Mouse (Mus musculus) myocyte (in vitro differentiated cells): ENCODE results near the gene Cfap100. TPM values are rescaled to one million over a fixed set of nuclear protein-coding genes. Genes with fewer than 3 reads are reported as not detected.

Experiments used
- H3K27me3 ChIP-seq: one replicate; pipeline ENCODE4 v1.6.1; 2011; ENCODE audit not compliant: control insufficient read depth, insufficient read depth, insufficient read length
- H3K36me3 ChIP-seq: one replicate; pipeline ENCODE4 v1.6.1; 2011; ENCODE audit not compliant: control insufficient read depth, insufficient read depth
- H3K4me2 ChIP-seq: one replicate; pipeline ENCODE4 v1.6.1; 2011; ENCODE audit warnings: low read depth, control low read depth
- H3K4me3 ChIP-seq: one replicate; pipeline ENCODE4 v1.5.1; 2011; ENCODE audit warnings: mild to moderate bottlenecking, control low read depth, moderate library complexity
- H3K79me2 ChIP-seq: one replicate; pipeline ENCODE4 v1.6.1; 2011; ENCODE audit not compliant: control insufficient read depth, insufficient read depth
- H3ac ChIP-seq: one replicate; pipeline ENCODE4 v1.6.1; 2011; ENCODE audit not compliant: control insufficient read depth, insufficient read length
- CEBPB ChIP-seq: IDR thresholded peaks from 2 replicates; pipeline ENCODE4 v1.6.1; 2011; ENCODE audit warnings: mild to moderate bottlenecking, moderate library complexity; ENCODE audit not compliant: poor library complexity, insufficient read depth, severe bottlenecking
- E2F4 ChIP-seq: IDR thresholded peaks from one replicate; pipeline ENCODE4 v1.6.1; 2011; ENCODE audit warnings: mild to moderate bottlenecking, control low read depth, moderate library complexity; ENCODE audit not compliant: insufficient read depth
- MAX ChIP-seq: IDR thresholded peaks from one replicate; pipeline ENCODE4 v1.6.1; 2011; ENCODE audit warnings: low read depth, mild to moderate bottlenecking, control low read depth
- MYOD1 ChIP-seq, 3 experiments: IDR thresholded peaks; one replicate each; pipeline ENCODE4 v1.6.1; 2011; ENCODE audit warnings: control low read depth in 2 of 3, low read depth in 2 of 3, mild to moderate bottlenecking in 2 of 3, moderate library complexity in 1 of 3; ENCODE audit not compliant: insufficient read length in 2 of 3, control insufficient read depth in 1 of 3
- MYOG ChIP-seq, 3 experiments: IDR thresholded peaks; one replicate each; pipeline ENCODE4 v1.6.1; 2011; ENCODE audit warnings: control low read depth in 2 of 3, low read depth in 2 of 3, mild to moderate bottlenecking in 2 of 3; ENCODE audit not compliant: insufficient read length in 2 of 3, control insufficient read depth in 1 of 3, insufficient read depth in 1 of 3
- POLR2A ChIP-seq: IDR thresholded peaks from one replicate; pipeline ENCODE4 v1.6.1; 2011; ENCODE audit warnings: low read depth, mild to moderate bottlenecking, control low read depth, moderate library complexity; ENCODE audit not compliant: insufficient read length
- POLR2AphosphoS2 ChIP-seq: IDR thresholded peaks from one replicate; pipeline ENCODE4 v1.6.1; 2011; ENCODE audit warnings: low read depth, control low read depth; ENCODE audit not compliant: insufficient read length
- REST ChIP-seq: IDR thresholded peaks from one replicate; pipeline ENCODE4 v1.6.1; 2011; ENCODE audit warnings: mild to moderate bottlenecking, control low read depth, moderate library complexity; ENCODE audit not compliant: insufficient read depth, insufficient read length
- SRF ChIP-seq: IDR thresholded peaks from one replicate; pipeline ENCODE4 v1.6.1; 2011; ENCODE audit warnings: low read depth; ENCODE audit not compliant: control insufficient read depth, insufficient read length
- TCF12 ChIP-seq: IDR thresholded peaks from one replicate; pipeline ENCODE4 v1.6.1; 2011; ENCODE audit warnings: mild to moderate bottlenecking, control low read depth; ENCODE audit not compliant: poor library complexity, insufficient read depth, severe bottlenecking
- TCF3 ChIP-seq: IDR thresholded peaks from one replicate; pipeline ENCODE4 v1.6.1; 2011; ENCODE audit warnings: low read depth, control low read depth; ENCODE audit not compliant: insufficient read length
- USF1 ChIP-seq: IDR thresholded peaks from one replicate; pipeline ENCODE4 v1.6.1; 2011; ENCODE audit warnings: low read depth, mild to moderate bottlenecking, control low read depth, moderate library complexity
- polyA plus RNA-seq: library from polyadenylated mRNA; unstranded; fragments of >200 nt; fragmentation: generic; extraction: Trizol; gene quantifications from one replicate; pipeline ENCODE4 v1.2.1, GENCODE M21; 2012; ENCODE audit warnings: missing spikeins

Gene Cfap100
- polyA plus RNA-seq, 1 experiment: 0.02 TPM

DNA sequence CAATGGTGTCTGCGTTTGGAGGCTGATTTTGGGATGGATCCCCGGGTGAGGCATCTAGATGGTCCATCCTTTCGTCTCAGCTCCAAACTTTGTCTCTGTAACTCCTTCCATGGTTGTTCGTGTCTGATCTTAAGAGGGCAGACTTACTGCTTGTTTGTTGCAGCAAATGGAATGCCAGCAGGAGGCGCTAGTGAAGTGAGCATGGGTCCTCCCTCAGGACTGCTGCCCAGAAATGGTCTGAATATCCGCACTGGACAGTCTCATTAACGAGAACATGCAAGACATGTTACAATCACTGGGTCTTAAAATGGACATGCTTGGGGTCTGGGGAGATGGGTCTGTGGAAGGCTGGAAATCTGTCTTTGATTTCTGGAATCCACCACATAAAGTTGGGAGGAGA is 21.6 kb upstream of the Cfap100 start:
- no peak for TF ChIP-seq TCF3
- TF ChIP-seq MAX: no peak
- TF ChIP-seq CEBPB: no peak
- TF ChIP-seq USF1: no peak
- no peak for TF ChIP-seq TCF12
- TF ChIP-seq POLR2AphosphoS2: no peak
- TF ChIP-seq SRF: no peak
- Histone ChIP-seq H3K79me2 (no peaks in the 10 kb centered on the region), H3ac (no peak overlapping the region), H3K27me3 (peaks cover 6% of the 10 kb centered on the region), H3K36me3 (no peaks in the 10 kb centered on the region), H3K4me3 (no peak overlapping the region), H3K4me2 (no peak overlapping the region)

DNA sequence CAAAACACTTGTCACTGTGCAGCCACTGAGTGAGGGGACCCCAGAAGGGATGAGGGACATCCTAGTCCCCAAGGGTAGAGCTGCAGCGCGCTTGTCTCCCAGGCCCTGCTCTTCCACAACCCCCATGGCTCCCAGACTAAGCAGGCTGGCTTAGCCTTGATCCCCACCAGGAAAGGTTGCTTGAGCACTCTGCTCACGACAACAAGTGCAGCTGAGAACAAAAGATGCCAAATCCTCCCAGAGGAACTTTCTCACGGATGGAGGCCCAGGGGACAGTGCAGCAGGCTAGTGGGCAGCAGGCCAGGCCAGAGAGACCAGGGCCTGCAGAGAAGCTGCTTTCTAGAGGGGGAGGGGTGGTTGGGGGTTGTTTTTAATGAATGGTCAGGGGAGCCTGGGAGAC is 18.3 kb upstream of the Cfap100 start:
- H3K4me2 ChIP-seq: no peak overlapping the region
- H3K4me3 ChIP-seq: no peak overlapping the region
- TF ChIP-seq MYOG (IDR thresholded peaks at IDR 0.05; ENCODE audit: control insufficient read depth in 1 of 3, insufficient read depth in 1 of 3, insufficient read length in 2 of 3, low read depth in 2 of 3): no peak
- no peak for TF ChIP-seq MAX
- TF ChIP-seq REST: no peak
- no peak for TF ChIP-seq CEBPB
- TF ChIP-seq TCF3: no peak
- TF ChIP-seq SRF: no peak
- no peak for TF ChIP-seq MYOD1 (IDR thresholded peaks at IDR 0.05; ENCODE audit: control insufficient read depth in 1 of 3, insufficient read length in 2 of 3, low read depth in 2 of 3)
- TF ChIP-seq POLR2A: no peak
- no peak for TF ChIP-seq TCF12
- no peak for TF ChIP-seq USF1
- no peak for TF ChIP-seq E2F4
- TF ChIP-seq POLR2AphosphoS2: no peak
- no peaks in the 10 kb centered on the region for H3K79me2 ChIP-seq
- H3K36me3 ChIP-seq: no peaks in the 10 kb centered on the region
- peaks cover 6% of the 10 kb centered on the region for H3K27me3 ChIP-seq
- H3ac ChIP-seq: no peak overlapping the region

DNA sequence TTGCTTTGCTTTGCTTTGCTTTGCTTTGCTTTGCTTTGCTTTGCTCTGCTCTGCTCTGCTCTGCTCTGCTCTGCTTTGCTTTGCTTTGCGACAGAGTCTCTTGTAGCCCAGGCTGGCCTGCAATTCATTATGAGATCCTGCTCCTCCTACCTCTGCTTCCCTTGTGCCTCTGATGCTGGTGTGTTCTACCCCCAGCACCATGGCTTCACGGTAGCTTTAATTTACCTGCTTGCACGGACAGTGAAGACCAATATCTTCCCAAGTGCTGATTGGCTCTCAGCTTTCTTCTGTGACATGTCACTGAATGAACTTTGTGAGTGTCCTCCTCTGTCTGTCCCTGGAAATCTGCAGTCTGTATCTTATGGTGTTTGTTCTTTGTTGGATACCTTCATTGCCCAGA is 8.4 kb upstream of the Cfap100 start:
- H3K4me3 ChIP-seq: no peak overlapping the region
- TF ChIP-seq SRF: no peak
- no peak for TF ChIP-seq USF1
- no peak for TF ChIP-seq CEBPB
- TF ChIP-seq TCF12: no peak
- TF ChIP-seq REST: no peak
- TF ChIP-seq POLR2A: no peak
- no peaks in the 10 kb centered on the region for H3K36me3 ChIP-seq
- no peak overlapping the region for H3K4me2 ChIP-seq
- no peaks in the 10 kb centered on the region for H3K79me2 ChIP-seq
- H3K27me3 ChIP-seq: peaks cover 10% of the 10 kb centered on the region
- H3ac ChIP-seq: no peak overlapping the region

DNA sequence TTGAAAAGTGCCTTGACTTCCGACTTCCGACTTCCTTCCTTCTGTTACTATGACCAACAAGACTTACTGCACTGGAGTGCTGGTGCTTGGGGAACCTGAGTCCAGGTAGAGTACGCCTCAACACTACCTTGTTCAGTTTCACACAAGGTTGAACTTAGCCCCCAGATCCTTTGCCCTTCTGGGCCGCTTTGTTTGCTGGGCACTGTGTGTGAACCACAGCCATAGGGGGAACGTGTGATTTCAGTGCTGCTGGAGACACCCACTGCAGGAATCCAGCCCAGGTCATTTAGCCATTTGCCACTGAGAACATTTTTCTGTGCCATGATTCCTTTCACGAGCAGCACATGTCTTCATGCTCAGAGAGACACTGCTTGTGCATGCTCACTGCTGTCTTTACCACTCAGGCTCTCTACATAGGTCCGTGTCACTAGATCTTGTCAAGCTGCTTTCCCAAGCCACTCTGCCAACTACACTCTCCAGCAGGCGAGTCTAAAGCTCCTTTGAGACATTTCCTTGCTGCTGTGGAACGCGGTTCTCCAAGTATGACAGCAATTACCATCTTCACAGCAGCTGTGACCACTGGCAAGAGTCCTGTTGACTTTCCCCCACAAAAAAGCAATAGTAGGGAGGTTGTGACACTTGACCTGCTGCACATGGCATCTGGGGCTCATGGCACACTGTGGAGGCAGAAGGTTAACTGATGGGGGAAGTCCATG is 7.8 kb upstream of the Cfap100 start:
- H3K79me2 ChIP-seq: no peaks in the 10 kb centered on the region
- H3K36me3 ChIP-seq: no peaks in the 10 kb centered on the region
- TF ChIP-seq MAX (no peak), REST (no peak), MYOD1 (IDR thresholded peaks at IDR 0.05; ENCODE audit: control insufficient read depth in 1 of 3, insufficient read length in 2 of 3, low read depth in 2 of 3) (no peak), E2F4 (no peak), USF1 (no peak), MYOG (IDR thresholded peaks at IDR 0.05; ENCODE audit: control insufficient read depth in 1 of 3, insufficient read depth in 1 of 3, insufficient read length in 2 of 3, low read depth in 2 of 3) (no peak), SRF (no peak), POLR2AphosphoS2 (no peak), CEBPB (no peak), TCF3 (no peak), POLR2A (no peak), TCF12 (no peak)
- peaks cover 10% of the 10 kb centered on the region for H3K27me3 ChIP-seq
- no peak overlapping the region for H3K4me2 ChIP-seq
- no peak overlapping the region for H3ac ChIP-seq
- H3K4me3 ChIP-seq: no peak overlapping the region

DNA sequence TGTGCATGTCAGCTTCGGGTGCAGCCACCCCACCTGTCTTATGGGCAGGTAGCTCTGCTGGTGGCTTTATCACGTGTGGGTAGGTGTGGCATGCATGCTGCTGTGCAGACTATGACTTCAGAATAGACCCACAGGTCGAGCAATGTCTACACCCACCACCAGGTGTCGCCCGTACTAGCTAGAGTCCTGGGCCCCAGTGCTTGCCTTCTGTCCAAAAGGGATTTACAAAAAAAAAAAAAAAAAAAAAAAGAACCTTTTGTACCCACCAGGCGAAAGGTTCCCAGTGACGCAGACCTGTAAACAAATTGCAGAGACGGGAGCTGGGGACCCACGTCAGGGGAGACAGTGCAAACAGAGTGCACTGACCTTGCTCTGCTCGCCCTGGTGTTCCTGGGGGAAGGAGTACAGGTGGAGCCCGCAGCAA is 6.6 kb upstream of the Cfap100 start:
- H3K27me3 ChIP-seq: peaks cover 11% of the 10 kb centered on the region
- no peak for TF ChIP-seq CEBPB
- TF ChIP-seq MYOG (IDR thresholded peaks at IDR 0.05; ENCODE audit: control insufficient read depth in 1 of 3, insufficient read depth in 1 of 3, insufficient read length in 2 of 3, low read depth in 2 of 3): no peak
- no peak for TF ChIP-seq MYOD1 (IDR thresholded peaks at IDR 0.05; ENCODE audit: control insufficient read depth in 1 of 3, insufficient read length in 2 of 3, low read depth in 2 of 3)
- TF ChIP-seq USF1: no peak
- no peak for TF ChIP-seq TCF3
- TF ChIP-seq POLR2AphosphoS2: no peak
- no peak for TF ChIP-seq SRF
- no peak for TF ChIP-seq POLR2A
- no peak for TF ChIP-seq REST
- TF ChIP-seq MAX: no peak
- TF ChIP-seq E2F4: no peak
- no peak for TF ChIP-seq TCF12
- H3K36me3 ChIP-seq: no peaks in the 10 kb centered on the region
- no peaks in the 10 kb centered on the region for H3K79me2 ChIP-seq
- no peak overlapping the region for H3ac ChIP-seq
- H3K4me3 ChIP-seq: no peak overlapping the region
- H3K4me2 ChIP-seq: no peak overlapping the region
